Mouse (Mus musculus): ENCODE measurements at regions not wholly inside any gene's neighbourhood (a gene's known extent, or its start where the extent isn't known, plus 50 kb on each side); places are given as distances from the start of the nearest gene placed in this dataset.
"Not testable (repeated sequence)": the region's sequence is repeated elsewhere in the genome, so short reads cannot be mapped to it uniquely, and the experiment has no call there.

- Histone ChIP-seq H3K4me1 (ENCODE audit: insufficient read depth, low read depth, low read length) (no peaks in the 10 kb centered on the region), H3K36me3 (ENCODE audit: insufficient read depth, low read length) (no peaks in the 10 kb centered on the region), H3K9me3 (ENCODE audit: low read length) (no peaks in the 10 kb centered on the region), H3K27ac (ENCODE audit: low read length) (no peak overlapping the region), H3K4me3 (ENCODE audit: low read depth, low read length) (no peak overlapping the region), H3K4me2 (replicated peaks; ENCODE audit: low read depth, low read length) (no peak overlapping the region), H3K27me3 (replicated peaks; ENCODE audit: insufficient read depth, low read length) (no peaks in the 10 kb centered on the region), H3K9ac (replicated peaks; ENCODE audit: low read depth) (no peak overlapping the region)
- WGBS: 80% methylated on average over 6 of the region's 6 CpGs
- ATAC-seq (no peak), DNase-seq (ENCODE audit: low spot score) (no peak)
- TF ChIP-seq EP300 (IDR thresholded peaks at IDR 0.05) (no peak), CTCF (IDR thresholded peaks at IDR 0.05) (no peak)
These were observed 834.4 kb upstream of the Tacstd2 start for GRCm38 (mm10) chr6:68370010-68370409.

- Histone ChIP-seq H3K4me2 (replicated peaks; ENCODE audit: low read depth, low read length) (no peak overlapping the region), H3K27ac (ENCODE audit: low read length) (no peak overlapping the region), H3K36me3 (ENCODE audit: insufficient read depth, low read length) (no peaks in the 10 kb centered on the region), H3K9me3 (ENCODE audit: low read length) (no peaks in the 10 kb centered on the region), H3K9ac (replicated peaks; ENCODE audit: low read depth) (no peak overlapping the region), H3K27me3 (replicated peaks; ENCODE audit: insufficient read depth, low read length) (no peaks in the 10 kb centered on the region), H3K4me1 (ENCODE audit: insufficient read depth, low read depth, low read length) (no peaks in the 10 kb centered on the region), H3K4me3 (ENCODE audit: low read depth, low read length) (no peak overlapping the region)
- TF ChIP-seq CTCF (IDR thresholded peaks at IDR 0.05) (no peak), EP300 (IDR thresholded peaks at IDR 0.05) (no peak)
- WGBS: 70% methylated on average over 2 of the region's 2 CpGs
- DNase-seq (ENCODE audit: low spot score) (no peak), ATAC-seq (no peak)
These were observed 804.2 kb upstream of the Tacstd2 start for GRCm38 (mm10) chr6:68339846-68340245.

GRCm38 (mm10) chr6:68339205-68339604 is 803.6 kb upstream of the Tacstd2 start:
- not testable (repeated sequence) for DNase-seq (ENCODE audit: low spot score); H3K4me3 ChIP-seq (ENCODE audit: low read depth, low read length); H3K36me3 ChIP-seq (ENCODE audit: insufficient read depth, low read length); H3K27ac ChIP-seq (ENCODE audit: low read length); H3K4me1 ChIP-seq (ENCODE audit: insufficient read depth, low read depth, low read length); H3K4me2 ChIP-seq (replicated peaks; ENCODE audit: low read depth, low read length); ATAC-seq; H3K9me3 ChIP-seq (ENCODE audit: low read length); H3K27me3 ChIP-seq (replicated peaks; ENCODE audit: insufficient read depth, low read length); H3K9ac ChIP-seq (replicated peaks; ENCODE audit: low read depth)

- DNase-seq (ENCODE audit: low spot score): no peak
- no peak overlapping the region for H3K9ac ChIP-seq (replicated peaks; ENCODE audit: low read depth)
- no peaks in the 10 kb centered on the region for H3K4me1 ChIP-seq (ENCODE audit: insufficient read depth, low read depth, low read length)
- no peak overlapping the region for H3K4me3 ChIP-seq (ENCODE audit: low read depth, low read length)
- no peaks in the 10 kb centered on the region for H3K36me3 ChIP-seq (ENCODE audit: insufficient read depth, low read length)
- no peak overlapping the region for H3K27ac ChIP-seq (ENCODE audit: low read length)
- no peaks in the 10 kb centered on the region for H3K27me3 ChIP-seq (replicated peaks; ENCODE audit: insufficient read depth, low read length)
- H3K4me2 ChIP-seq (replicated peaks; ENCODE audit: low read depth, low read length): no peak overlapping the region
- no peak for ATAC-seq
- no peaks in the 10 kb centered on the region for H3K9me3 ChIP-seq (ENCODE audit: low read length)
- TF ChIP-seq EP300 (IDR thresholded peaks at IDR 0.05) (no peak), CTCF (IDR thresholded peaks at IDR 0.05) (no peak)
These were observed 775.8 kb upstream of the Tacstd2 start for GRCm38 (mm10) chr6:68311409-68311808.

- WGBS: 59% methylated on average over 1 of the region's 1 CpGs
- no peak for ATAC-seq
These were observed 766.5 kb upstream of the Tacstd2 start for GRCm38 (mm10) chr6:68302133-68302532.

GRCm38 (mm10) chr6:68256725-68257124 is 721.1 kb upstream of the Tacstd2 start:
- no peak overlapping the region for H3K9ac ChIP-seq (replicated peaks; ENCODE audit: low read depth)
- no peak for DNase-seq (ENCODE audit: low spot score)
- 52% methylated on average over 2 of the region's 2 CpGs for WGBS
- no peak overlapping the region for H3K4me2 ChIP-seq (replicated peaks; ENCODE audit: low read depth, low read length)
- H3K9me3 ChIP-seq (ENCODE audit: low read length): no peaks in the 10 kb centered on the region
- no peaks in the 10 kb centered on the region for H3K27me3 ChIP-seq (replicated peaks; ENCODE audit: insufficient read depth, low read length)
- no peak for TF ChIP-seq CTCF (IDR thresholded peaks at IDR 0.05)
- no peaks in the 10 kb centered on the region for H3K4me1 ChIP-seq (ENCODE audit: insufficient read depth, low read depth, low read length)
- no peaks in the 10 kb centered on the region for H3K36me3 ChIP-seq (ENCODE audit: insufficient read depth, low read length)
- ATAC-seq: no peak
- H3K4me3 ChIP-seq (ENCODE audit: low read depth, low read length): no peak overlapping the region
- H3K27ac ChIP-seq (ENCODE audit: low read length): no peak overlapping the region

More at GRCm38 (mm10) chr6:68302133-68302532, 766.5 kb upstream of the Tacstd2 start:
- DNase-seq (ENCODE audit: low spot score): no peak
- Histone ChIP-seq H3K36me3 (ENCODE audit: insufficient read depth, low read length) (no peaks in the 10 kb centered on the region), H3K27ac (ENCODE audit: low read length) (no peak overlapping the region), H3K9me3 (ENCODE audit: low read length) (no peaks in the 10 kb centered on the region), H3K4me3 (ENCODE audit: low read depth, low read length) (no peak overlapping the region), H3K4me2 (replicated peaks; ENCODE audit: low read depth, low read length) (no peak overlapping the region), H3K4me1 (ENCODE audit: insufficient read depth, low read depth, low read length) (no peaks in the 10 kb centered on the region), H3K27me3 (replicated peaks; ENCODE audit: insufficient read depth, low read length) (no peaks in the 10 kb centered on the region), H3K9ac (replicated peaks; ENCODE audit: low read depth) (no peak overlapping the region)
- TF ChIP-seq EP300 (IDR thresholded peaks at IDR 0.05) (no peak), CTCF (IDR thresholded peaks at IDR 0.05) (no peak)

- Histone ChIP-seq H3K4me3 (ENCODE audit: low read depth, low read length) (no peak overlapping the region), H3K27me3 (replicated peaks; ENCODE audit: insufficient read depth, low read length) (no peaks in the 10 kb centered on the region), H3K36me3 (ENCODE audit: insufficient read depth, low read length) (no peaks in the 10 kb centered on the region), H3K9me3 (ENCODE audit: low read length) (no peaks in the 10 kb centered on the region), H3K4me1 (ENCODE audit: insufficient read depth, low read depth, low read length) (no peaks in the 10 kb centered on the region), H3K9ac (replicated peaks; ENCODE audit: low read depth) (no peak overlapping the region), H3K4me2 (replicated peaks; ENCODE audit: low read depth, low read length) (no peak overlapping the region), H3K27ac (ENCODE audit: low read length) (no peak overlapping the region)
- TF ChIP-seq EP300 (IDR thresholded peaks at IDR 0.05) (no peak), CTCF (IDR thresholded peaks at IDR 0.05) (no peak)
- no peak for ATAC-seq
- no peak for DNase-seq (ENCODE audit: low spot score)
- 85% methylated on average over 2 of the region's 2 CpGs for whole genome bisulfite sequencing
These were observed 720.6 kb upstream of the Tacstd2 start for GRCm38 (mm10) chr6:68256151-68256550.

All from lung, postnatal 0 days (tissue).